Mouse (Mus musculus) erythroblast, embryonic 14.5 days (primary cell): ENCODE results near the gene Pou2f2.

Source experiments
- GATA1 ChIP-seq: IDR thresholded peaks from 2 replicates; pipeline ENCODE4 v1.6.1; 2012; ENCODE audit warnings: low read length, inconsistent platforms, mixed read lengths
- TAL1 ChIP-seq: IDR thresholded peaks from 3 replicates; pipeline ENCODE4 v1.6.1; 2012; ENCODE audit warnings: low read length, inconsistent platforms, mixed read lengths

DNA sequence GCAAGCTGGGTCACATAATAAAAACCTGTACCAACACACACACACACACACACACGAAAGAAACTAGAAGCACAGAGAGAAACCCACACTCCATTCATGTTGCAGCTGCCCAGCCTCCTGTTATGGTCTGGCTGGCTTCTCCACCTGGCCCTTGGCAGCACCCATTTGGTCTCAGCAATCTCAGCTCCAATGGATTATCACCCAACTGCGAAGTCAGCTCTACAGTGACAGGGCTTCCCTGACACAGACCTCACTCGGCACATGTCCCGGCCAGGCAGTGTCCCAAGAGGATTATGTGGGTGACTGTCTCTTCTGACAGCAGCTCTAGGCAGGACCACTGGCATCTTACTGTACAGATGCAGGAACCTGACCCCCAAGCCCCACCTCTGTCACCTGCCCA, 31.0 kb upstream of the Pou2f2 start:
- TF ChIP-seq GATA1 (no peak), TAL1 (no peak)
